Mouse (Mus musculus) forebrain, embryonic 11.5 days (tissue): Measurements from ENCODE around the gene Rcn3. TPM values are rescaled to one million over a fixed set of nuclear protein-coding genes. Genes with fewer than 3 reads are reported as not detected.
A peak's percentile ranks its signal among the peaks of the same experiment; 100 is the strongest.

Experiments
- ATAC-seq: fragments of 200-750 bp; cut with Nextera tagmentation; replicated peaks from 2 replicates; pipeline ENCODE4 v1.8.0; 2017; ENCODE audit warnings: moderate TSS enrichment; ENCODE audit not compliant: low FRiP score
- DNase-seq: peaks from one replicate; pipeline ENCODE4 v3.0.0-alpha.2; 2017; ENCODE audit warnings: low spot score
- H3K27ac ChIP-seq: fragments of 300-500 bp; sonication (generic); 2 replicates; pipeline ENCODE4 v1.5.1; 2014; ENCODE audit warnings: low read depth, low read length
- H3K27me3 ChIP-seq: fragments of 300-500 bp; sonication (generic); 2 replicates; pipeline ENCODE4 v1.6.1; 2014; ENCODE audit warnings: mild to moderate bottlenecking, low read length, mixed read lengths; ENCODE audit not compliant: control insufficient read depth, insufficient read depth
- H3K36me3 ChIP-seq: fragments of 300-500 bp; sonication (generic); 2 replicates; pipeline ENCODE4 v1.6.1; 2014; ENCODE audit warnings: mild to moderate bottlenecking, low read length, moderate library complexity, mixed read lengths; ENCODE audit not compliant: control insufficient read depth, insufficient read depth
- H3K4me1 ChIP-seq: fragments of 300-500 bp; sonication (generic); replicated peaks from 2 replicates; pipeline ENCODE4 v1.6.1; 2014; ENCODE audit warnings: low read length, mixed read lengths; ENCODE audit not compliant: control insufficient read depth, insufficient read depth
- H3K4me2 ChIP-seq: fragments of 300-500 bp; sonication (generic); 2 replicates; pipeline ENCODE4 v1.6.1; 2014; ENCODE audit warnings: low read depth, mild to moderate bottlenecking, low read length, moderate library complexity, mixed read lengths; ENCODE audit not compliant: severe bottlenecking
- H3K4me3 ChIP-seq: fragments of 300-500 bp; sonication (generic); 2 replicates; pipeline ENCODE4 v1.5.1; 2014; ENCODE audit warnings: low read depth, low read length
- H3K9ac ChIP-seq: fragments of 300-500 bp; sonication (generic); 2 replicates; pipeline ENCODE4 v1.6.1; 2014; ENCODE audit warnings: low read length
- H3K9me3 ChIP-seq: fragments of 300-500 bp; sonication (generic); 2 replicates; pipeline ENCODE4 v1.6.1; 2016; ENCODE audit warnings: low read length, mixed read lengths; ENCODE audit not compliant: control insufficient read depth
- WGBS: fragments of 180-500 bp; shearing (Covaris S2); extraction: QIAGEN DNeasy Blood & Tissue Kit; methylation state at CpG from one replicate; pipeline ENCODE4 v1.1.7; 2014; 5-methylcytosine and 5-hydroxymethylcytosine counted together
- polyA plus RNA-seq: library from polyadenylated mRNA; unstranded; fragments of >200 nt; fragmentation: Nextera tagmentation; extraction: Ambion mirVana; gene quantifications from 2 replicates; pipeline ENCODE4 v1.2.1, GENCODE M21; 2014

Gene Rcn3
- polyA plus RNA-seq, 1 experiment from 2014 or later = 110 TPM

GRCm38 (mm10) chr7:45076501-45076900 is 15.5 kb downstream of the Rcn3 start:
- no peaks in the 10 kb centered on the region for H3K9me3 ChIP-seq
- DNase-seq = no peak
- H3K36me3 ChIP-seq = no peaks in the 10 kb centered on the region; the same call in 1 of the 2 replicates
- WGBS = 91% methylated on average over 30 of the region's 30 CpGs
- H3K4me1 ChIP-seq = no peaks in the 10 kb centered on the region
- no peak for ATAC-seq
- H3K27me3 ChIP-seq = no peaks in the 10 kb centered on the region
- no peak overlapping the region for H3K9ac ChIP-seq
- no peak overlapping the region for H3K27ac ChIP-seq
- H3K4me3 ChIP-seq = no peak overlapping the region
- H3K4me2 ChIP-seq = no peak overlapping the region

DNA sequence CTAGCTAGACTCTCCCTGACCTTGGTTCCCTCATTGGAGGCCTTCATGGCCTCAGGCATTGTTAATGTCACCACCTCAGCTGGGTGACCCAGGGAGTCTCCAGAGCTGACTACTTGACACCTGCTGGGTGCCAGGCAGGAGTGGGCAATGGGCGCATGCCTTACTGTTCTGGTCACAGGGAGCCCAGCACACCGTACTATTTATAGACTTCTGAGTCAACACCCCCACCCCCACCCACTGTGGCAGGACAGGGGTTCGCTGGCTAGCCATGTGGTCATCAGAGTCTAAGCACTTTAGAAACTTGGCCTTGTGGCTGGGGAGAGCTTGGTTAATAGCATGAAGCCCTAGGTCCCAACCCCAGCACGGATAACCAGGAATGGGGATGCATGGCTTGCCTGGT is 16.6 kb downstream of the Rcn3 start:
- Histone ChIP-seq H3K36me3 (no peaks in the 10 kb centered on the region; the same call in 1 of the 2 replicates), H3K27me3 (no peaks in the 10 kb centered on the region), H3K9me3 (no peaks in the 10 kb centered on the region), H3K4me1 (no peaks in the 10 kb centered on the region), H3K9ac (no peak overlapping the region), H3K4me2 (no peak overlapping the region), H3K27ac (no peak overlapping the region), H3K4me3 (no peak overlapping the region)
- 89% methylated on average over 4 of the region's 4 CpGs for WGBS
- ATAC-seq = no peak
- no peak for DNase-seq

GRCm38 (mm10) chr7:45073949-45074348 is 18.1 kb downstream of the Rcn3 start:
- DNase-seq (no peak), ATAC-seq (no peak)
- H3K4me2 ChIP-seq = no peak overlapping the region
- no peak overlapping the region for H3K9ac ChIP-seq
- WGBS = 87% methylated on average over 12 of the region's 12 CpGs
- H3K4me3 ChIP-seq = no peak overlapping the region
- H3K27ac ChIP-seq = no peak overlapping the region
- no peaks in the 10 kb centered on the region for H3K27me3 ChIP-seq
- no peaks in the 10 kb centered on the region for H3K4me1 ChIP-seq
- no peaks in the 10 kb centered on the region; the same call in 1 of the 2 replicates for H3K36me3 ChIP-seq
- H3K9me3 ChIP-seq = no peaks in the 10 kb centered on the region

DNA sequence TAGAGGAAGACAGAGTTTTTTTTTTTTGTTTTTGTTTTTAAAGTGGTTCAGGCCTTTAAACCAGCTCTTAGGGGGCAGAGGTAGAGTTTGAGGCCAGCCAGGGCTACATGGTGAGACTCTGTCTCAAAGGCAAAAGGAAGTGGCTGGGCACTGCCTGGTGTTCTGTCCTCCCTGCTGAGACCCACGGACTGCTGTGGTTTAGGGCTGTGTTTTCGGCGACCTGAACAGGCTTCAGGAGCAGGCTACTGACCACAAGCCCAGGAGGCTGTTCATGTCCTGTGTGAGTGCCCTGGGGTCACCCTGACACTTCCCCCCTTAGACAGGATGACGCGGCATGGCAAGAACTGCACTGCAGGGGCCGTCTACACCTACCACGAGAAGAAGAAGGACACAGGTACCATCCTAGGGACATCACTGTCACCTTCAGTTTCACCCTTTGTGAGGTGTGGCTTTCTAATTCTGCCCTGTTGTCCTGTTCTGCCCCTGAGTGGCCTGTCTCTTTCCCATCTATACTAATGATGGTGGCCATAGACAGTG is 18.8 kb downstream of the Rcn3 start:
- Histone ChIP-seq H3K9ac (no peak overlapping the region), H3K4me1 (no peaks in the 10 kb centered on the region), H3K27me3 (no peaks in the 10 kb centered on the region), H3K4me3 (no peak overlapping the region), H3K36me3 (no peaks in the 10 kb centered on the region; the same call in 1 of the 2 replicates), H3K9me3 (no peaks in the 10 kb centered on the region), H3K4me2 (no peak overlapping the region), H3K27ac (no peak overlapping the region)
- no peak for DNase-seq
- ATAC-seq = no peak
- 89% methylated on average over 7 of the region's 7 CpGs for WGBS

DNA sequence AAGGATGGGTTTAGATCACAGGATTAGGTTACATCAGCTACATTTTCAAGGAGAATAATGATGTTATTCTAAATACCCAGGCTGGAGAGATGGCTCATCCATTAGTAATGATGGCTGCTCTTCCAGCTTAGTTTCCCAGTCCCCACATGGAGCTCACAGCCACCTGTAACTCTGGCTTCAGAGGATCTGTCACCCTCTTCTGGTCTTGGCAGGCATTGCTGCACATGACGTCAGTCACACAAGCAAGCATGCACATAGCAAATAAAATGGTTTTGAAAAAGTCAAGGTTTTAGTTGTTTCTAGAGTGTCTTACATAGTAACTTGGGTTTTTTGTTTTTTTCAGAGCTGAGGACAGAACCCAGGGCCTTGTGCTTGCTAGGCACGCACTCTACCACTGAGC is 19.8 kb downstream of the Rcn3 start:
- Histone ChIP-seq H3K27ac (no peak overlapping the region), H3K36me3 (no peaks in the 10 kb centered on the region; the same call in 1 of the 2 replicates), H3K4me1 (no peaks in the 10 kb centered on the region), H3K9ac (no peak overlapping the region), H3K27me3 (no peaks in the 10 kb centered on the region), H3K9me3 (no peaks in the 10 kb centered on the region), H3K4me3 (no peak overlapping the region), H3K4me2 (no peak overlapping the region)
- no peak for ATAC-seq
- 82% methylated on average over 2 of the region's 2 CpGs for WGBS
- no peak for DNase-seq

GRCm38 (mm10) chr7:45069671-45070070 is 22.4 kb downstream of the Rcn3 start:
- no peak for ATAC-seq
- Histone ChIP-seq H3K27me3 (no peaks in the 10 kb centered on the region), H3K36me3 (no peaks in the 10 kb centered on the region), H3K4me3 (no peak overlapping the region), H3K9ac (no peak overlapping the region), H3K27ac (no peak overlapping the region), H3K9me3 (no peaks in the 10 kb centered on the region), H3K4me1 (no peaks in the 10 kb centered on the region), H3K4me2 (no peak overlapping the region)
- WGBS = 91% methylated on average over 2 of the region's 2 CpGs
- DNase-seq = no peak

DNA sequence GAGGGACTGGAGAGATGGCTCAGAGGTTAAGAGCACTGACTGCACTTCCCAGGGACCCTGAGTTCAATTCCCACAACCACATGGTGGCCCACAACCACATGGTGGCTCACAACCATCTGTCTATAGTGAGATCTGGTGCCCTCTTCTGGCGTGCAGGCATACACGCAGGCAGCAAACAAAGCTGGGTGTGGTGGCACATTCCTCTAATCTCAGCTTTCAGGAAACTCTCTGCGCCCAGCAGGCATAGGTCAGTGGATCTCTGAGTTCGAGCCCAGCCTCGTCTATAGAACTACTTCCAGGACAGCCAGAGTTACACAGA is 24.1 kb downstream of the Rcn3 start:
- no peak overlapping the region for H3K4me3 ChIP-seq
- no peak overlapping the region for H3K4me2 ChIP-seq
- no peak for ATAC-seq
- 24% methylated on average over 5 of the region's 5 CpGs for WGBS
- H3K27ac ChIP-seq = no peak overlapping the region
- no peak overlapping the region for H3K9ac ChIP-seq
- DNase-seq = peak; percentile 78
- no peaks in the 10 kb centered on the region for H3K9me3 ChIP-seq
- H3K36me3 ChIP-seq = no peaks in the 10 kb centered on the region
- H3K27me3 ChIP-seq = no peaks in the 10 kb centered on the region
- H3K4me1 ChIP-seq = peaks cover 5% of the 10 kb centered on the region; the same call in 1 of the 2 replicates

DNA sequence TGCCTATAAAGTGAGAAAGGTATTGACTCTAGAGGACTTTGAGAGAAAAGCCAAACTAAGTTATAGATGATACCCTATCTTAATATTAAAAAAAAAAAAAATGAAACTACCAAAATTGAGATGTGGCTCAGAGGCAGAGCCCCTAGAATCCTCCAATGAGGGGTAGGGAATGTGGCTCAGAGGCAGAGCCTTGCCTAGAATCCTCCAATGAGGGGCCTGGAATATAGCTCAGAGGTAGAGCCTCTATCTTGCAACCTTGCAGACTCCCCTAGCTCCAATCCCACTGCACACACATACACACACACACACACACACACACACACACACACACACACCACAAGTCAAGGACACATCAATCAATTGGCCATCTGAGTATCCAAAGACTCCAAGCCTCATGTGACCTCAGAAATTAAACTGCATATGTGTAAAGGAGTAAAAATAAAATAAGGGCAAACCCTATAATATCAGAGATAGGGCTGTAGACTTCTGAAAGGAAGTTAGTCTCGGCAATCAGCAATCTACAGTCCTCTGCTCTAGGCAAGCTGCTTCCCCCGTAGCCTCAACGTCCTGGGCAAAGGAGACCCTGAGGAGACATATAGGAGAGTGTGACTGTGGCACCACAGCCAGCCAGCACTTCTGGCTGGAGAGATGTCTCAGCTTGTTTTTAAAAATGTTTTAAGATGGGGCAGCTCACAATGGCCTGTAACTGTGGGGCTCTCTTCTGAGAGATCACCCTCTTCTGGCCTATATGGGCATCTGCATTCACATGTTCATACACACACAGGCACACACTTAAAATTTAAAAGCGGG is 24.6 kb downstream of the Rcn3 start:
- no peaks in the 10 kb centered on the region for H3K9me3 ChIP-seq
- no peak overlapping the region for H3K9ac ChIP-seq
- ATAC-seq (no peak), DNase-seq (no peak)
- peaks cover 5% of the 10 kb centered on the region; the same call in 1 of the 2 replicates for H3K4me1 ChIP-seq
- H3K27ac ChIP-seq = no peak overlapping the region
- WGBS = 69% methylated on average over 4 of the region's 4 CpGs
- H3K4me3 ChIP-seq = no peak overlapping the region
- H3K27me3 ChIP-seq = no peaks in the 10 kb centered on the region
- H3K4me2 ChIP-seq = no peak overlapping the region
- no peaks in the 10 kb centered on the region for H3K36me3 ChIP-seq
